Mouse (Mus musculus): ENCODE measurements around the gene Igf1. TPM values are rescaled to one million over a fixed set of nuclear protein-coding genes. Genes with fewer than 3 reads are reported as not detected.

Gene Igf1
- polyA plus RNA-seq, 2 experiments from 2014 or later = 0.43 to 0.58 TPM

- ATAC-seq = no peak
Measured at GRCm38 (mm10) chr10:87860181-87861103, 2.4 kb downstream of the Igf1 start.

GRCm38 (mm10) chr10:87861104-87861455 is 3.0 kb downstream of the Igf1 start:
- ATAC-seq = no peak

- no peak for ATAC-seq
Measured at GRCm38 (mm10) chr10:87862899-87863298, 4.8 kb downstream of the Igf1 start.

- no peak for ATAC-seq
Measured at GRCm38 (mm10) chr10:87863326-87863725, 5.3 kb downstream of the Igf1 start.

- ATAC-seq = no peak
Measured at GRCm38 (mm10) chr10:87865712-87866111, 7.6 kb downstream of the Igf1 start.

GRCm38 (mm10) chr10:87866448-87866847 is 8.4 kb downstream of the Igf1 start:
- no peak for ATAC-seq

GRCm38 (mm10) chr10:87867217-87867616 is 9.2 kb downstream of the Igf1 start:
- ATAC-seq = no peak

- no peak for ATAC-seq
Measured at GRCm38 (mm10) chr10:87867631-87868030, 9.6 kb downstream of the Igf1 start.

GRCm38 (mm10) chr10:87868349-87869053 is 10.4 kb downstream of the Igf1 start:
- ATAC-seq = no peak

GRCm38 (mm10) chr10:87869151-87869550 is 11.1 kb downstream of the Igf1 start:
- no peak for ATAC-seq

- no peak for ATAC-seq
Measured at GRCm38 (mm10) chr10:87869691-87870090, 11.6 kb downstream of the Igf1 start.

GRCm38 (mm10) chr10:87871863-87872647 is 14.0 kb downstream of the Igf1 start:
- ATAC-seq = no peak

GRCm38 (mm10) chr10:87872854-87873253 is 14.8 kb downstream of the Igf1 start:
- no peak for ATAC-seq

- ATAC-seq = no peak
Measured at GRCm38 (mm10) chr10:87873516-87873915, 15.5 kb downstream of the Igf1 start.

GRCm38 (mm10) chr10:87880071-87880785 is 22.2 kb downstream of the Igf1 start:
- ATAC-seq = no peak

- ATAC-seq = no peak
Measured at GRCm38 (mm10) chr10:87885326-87886040, 27.4 kb downstream of the Igf1 start.

GRCm38 (mm10) chr10:87889850-87890249 is 31.8 kb downstream of the Igf1 start:
- ATAC-seq = no peak

GRCm38 (mm10) chr10:87892256-87892655 is 34.2 kb downstream of the Igf1 start:
- no peak for ATAC-seq

GRCm38 (mm10) chr10:87893272-87893671 is 35.2 kb downstream of the Igf1 start:
- no peak for ATAC-seq

- no peak for ATAC-seq
Measured at GRCm38 (mm10) chr10:87894461-87895120, 36.5 kb downstream of the Igf1 start.

GRCm38 (mm10) chr10:87895351-87895750 is 37.3 kb downstream of the Igf1 start:
- no peak for ATAC-seq

Data from CD4-positive, CD25-positive, alpha-beta regulatory T cell, adult 4 months (primary cell).